Mouse (Mus musculus): ENCODE data around the gene Gm4858. TPM values are rescaled to one million over a fixed set of nuclear protein-coding genes. Genes with fewer than 3 reads are reported as not detected.
"Not testable (repeated sequence)": the region's sequence is repeated elsewhere in the genome, so short reads cannot be mapped to it uniquely, and the experiment has no call there.

Gm4858 gene
- polyA plus RNA-seq (2016; fragmentation: Nextera tagmentation; extraction: Ambion mirVana): not detected in 2 replicates

DNA sequence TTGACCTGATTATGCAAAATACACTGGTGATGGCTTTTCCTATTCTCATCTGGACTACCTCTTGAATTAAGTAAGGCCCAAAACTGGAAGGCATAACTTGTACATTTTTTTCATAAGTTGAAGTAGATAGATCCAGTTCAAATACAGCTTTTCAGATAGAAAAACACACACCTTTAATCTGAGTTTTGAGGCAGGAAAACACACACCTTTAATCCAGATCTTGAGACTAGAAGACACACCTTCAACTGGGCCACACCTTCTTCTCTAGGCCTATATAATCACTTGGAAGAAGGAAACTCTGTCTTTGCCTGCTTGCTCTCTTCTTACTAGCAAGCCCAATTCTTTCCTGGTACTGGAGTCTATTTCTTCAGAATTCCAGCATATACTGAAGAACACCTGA is at the start of gene Gm4858:
Gm4858 (plus strand) TSS at position 301 of the 400 bp plus-strand sequence.
- H3K36me3 ChIP-seq (replicated peaks); H3K27ac ChIP-seq; H3K9me3 ChIP-seq; ATAC-seq (ENCODE audit: low FRiP score); H3K9ac ChIP-seq; H3K4me3 ChIP-seq (replicated peaks); H3K4me1 ChIP-seq; H3K4me2 ChIP-seq; H3K27me3 ChIP-seq: not testable (repeated sequence)

- Histone ChIP-seq H3K9me3 (no peaks in the 10 kb centered on the region), H3K27me3 (0 out of 2 replicates have a peak, but pooled peaks cover under 1% of the 10 kb centered on the region), H3K27ac (no peak within 1 kb of the TSS), H3K4me2 (no peak within 1 kb of the TSS), H3K36me3 (replicated peaks) (no peaks in the 10 kb centered on the region), H3K9ac (no peak within 1 kb of the TSS), H3K4me3 (replicated peaks) (no peak within 1 kb of the TSS), H3K4me1 (peaks cover 8% of the 10 kb centered on the region)
- whole genome bisulfite sequencing: 84% methylated on average over 2 of the region's 2 CpGs
- ATAC-seq (ENCODE audit: low FRiP score): no peak
These were observed 49.7 kb upstream of the Gm4858 start, which contains the start of gene Lce1m for GRCm38 (mm10) chr3:93018960-93019359. Lce1m (minus strand) TSS chr3:93019060.

DNA sequence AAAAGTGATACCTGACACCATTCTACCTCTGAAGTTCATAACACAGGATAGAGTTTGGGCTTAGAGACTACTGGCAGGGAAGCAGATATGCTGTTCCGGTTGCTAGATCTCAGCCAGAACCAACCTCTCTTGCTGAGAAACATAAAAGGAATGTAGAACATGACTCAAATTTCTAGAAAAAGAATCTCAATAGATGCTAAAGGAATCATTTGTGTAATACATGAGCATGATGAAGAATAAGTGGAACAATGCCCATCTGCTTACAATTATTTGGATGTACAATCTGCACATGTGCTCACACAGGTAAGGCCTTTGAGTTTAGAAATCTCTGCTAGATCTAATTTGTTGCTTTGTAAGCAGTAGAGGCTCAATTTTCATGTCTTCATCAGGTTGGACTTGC is 47.5 kb upstream of the Gm4858 start:
- Histone ChIP-seq H3K9me3 (no peaks in the 10 kb centered on the region), H3K27me3 (no peaks in the 10 kb centered on the region), H3K4me2 (no peak overlapping the region), H3K27ac (no peak overlapping the region), H3K9ac (no peak overlapping the region), H3K36me3 (replicated peaks) (no peaks in the 10 kb centered on the region), H3K4me3 (replicated peaks) (no peak overlapping the region), H3K4me1 (no peaks in the 10 kb centered on the region)
- ATAC-seq (ENCODE audit: low FRiP score): no peak
- 95% methylated on average over 1 of the region's 1 CpGs for WGBS

- H3K27me3 ChIP-seq: no peaks in the 10 kb centered on the region
- no peak overlapping the region for H3K27ac ChIP-seq
- no peak overlapping the region for H3K4me2 ChIP-seq
- no peak overlapping the region for H3K9ac ChIP-seq
- H3K4me1 ChIP-seq: no peaks in the 10 kb centered on the region
- H3K4me3 ChIP-seq (replicated peaks): no peak overlapping the region
- ATAC-seq (ENCODE audit: low FRiP score): no peak
- H3K36me3 ChIP-seq (replicated peaks): no peaks in the 10 kb centered on the region
- no peaks in the 10 kb centered on the region for H3K9me3 ChIP-seq
- WGBS: 85% methylated on average over 3 of the region's 3 CpGs
These were observed 45.0 kb upstream of the Gm4858 start for GRCm38 (mm10) chr3:93023411-93024184.

- H3K36me3 ChIP-seq (replicated peaks): no peaks in the 10 kb centered on the region
- no peak overlapping the region for H3K4me3 ChIP-seq (replicated peaks)
- H3K27ac ChIP-seq: no peak overlapping the region
- ATAC-seq (ENCODE audit: low FRiP score): no peak
- H3K4me1 ChIP-seq: no peaks in the 10 kb centered on the region
- no peak overlapping the region for H3K9ac ChIP-seq
- 80% methylated on average over 2 of the region's 2 CpGs for WGBS
- H3K4me2 ChIP-seq: no peak overlapping the region
- H3K27me3 ChIP-seq: no peaks in the 10 kb centered on the region
- H3K9me3 ChIP-seq: no peaks in the 10 kb centered on the region
These were observed 43.1 kb upstream of the Gm4858 start for GRCm38 (mm10) chr3:93025486-93025885.

GRCm38 (mm10) chr3:93031450-93031849 is 37.2 kb upstream of the Gm4858 start:
- Histone ChIP-seq H3K27ac (no peak overlapping the region), H3K27me3 (no peaks in the 10 kb centered on the region), H3K4me1 (no peaks in the 10 kb centered on the region), H3K4me3 (replicated peaks) (no peak overlapping the region), H3K4me2 (no peak overlapping the region), H3K9me3 (no peaks in the 10 kb centered on the region), H3K36me3 (replicated peaks) (no peaks in the 10 kb centered on the region), H3K9ac (no peak overlapping the region)
- ATAC-seq (ENCODE audit: low FRiP score): peak; percentile 81; the same call in 1 of the 2 replicates
- WGBS: 50% methylated on average over 5 of the region's 5 CpGs

- H3K9me3 ChIP-seq: no peaks in the 10 kb centered on the region
- no peaks in the 10 kb centered on the region for H3K27me3 ChIP-seq
- H3K27ac ChIP-seq: no peak overlapping the region
- 82% methylated on average over 1 of the region's 1 CpGs for WGBS
- H3K9ac ChIP-seq: no peak overlapping the region
- H3K4me1 ChIP-seq: no peaks in the 10 kb centered on the region
- no peaks in the 10 kb centered on the region for H3K36me3 ChIP-seq (replicated peaks)
- no peak for ATAC-seq (ENCODE audit: low FRiP score)
- H3K4me2 ChIP-seq: no peak overlapping the region
- no peak overlapping the region for H3K4me3 ChIP-seq (replicated peaks)
These were observed 18.4 kb upstream of the Gm4858 start for GRCm38 (mm10) chr3:93050182-93050581.

DNA sequence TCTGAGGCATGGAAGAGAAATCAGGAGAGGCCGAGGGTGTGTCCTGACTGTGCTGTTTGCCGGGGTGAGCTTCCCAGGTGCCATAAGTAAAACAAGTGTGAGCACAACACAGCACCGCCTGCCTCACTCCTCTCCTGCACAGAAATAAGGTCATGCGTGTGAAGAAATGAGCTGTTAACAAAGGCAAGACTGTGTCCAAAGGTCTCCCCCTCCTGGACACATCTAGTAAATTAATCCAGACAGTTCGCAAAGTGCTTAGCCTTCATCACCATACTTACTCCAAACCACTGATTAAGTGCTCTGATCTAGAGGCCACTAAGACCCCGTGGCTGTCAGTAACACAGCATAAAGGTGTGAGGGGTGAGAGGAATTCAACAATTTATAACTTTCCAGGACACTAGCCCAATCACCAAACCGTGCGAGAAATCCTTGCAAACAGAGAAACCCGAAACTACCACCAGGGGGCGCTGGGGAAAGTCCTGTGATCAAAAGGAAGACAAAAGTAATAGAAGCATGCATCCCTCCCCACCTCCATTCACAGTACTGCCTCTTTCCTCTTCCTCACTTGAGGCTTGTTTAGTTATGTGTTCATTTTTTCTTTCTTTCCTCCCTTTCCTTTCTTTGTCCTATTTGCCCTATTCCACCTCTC is 15.7 kb upstream of the Gm4858 start:
- WGBS: 54% methylated on average over 10 of the region's 10 CpGs

DNA sequence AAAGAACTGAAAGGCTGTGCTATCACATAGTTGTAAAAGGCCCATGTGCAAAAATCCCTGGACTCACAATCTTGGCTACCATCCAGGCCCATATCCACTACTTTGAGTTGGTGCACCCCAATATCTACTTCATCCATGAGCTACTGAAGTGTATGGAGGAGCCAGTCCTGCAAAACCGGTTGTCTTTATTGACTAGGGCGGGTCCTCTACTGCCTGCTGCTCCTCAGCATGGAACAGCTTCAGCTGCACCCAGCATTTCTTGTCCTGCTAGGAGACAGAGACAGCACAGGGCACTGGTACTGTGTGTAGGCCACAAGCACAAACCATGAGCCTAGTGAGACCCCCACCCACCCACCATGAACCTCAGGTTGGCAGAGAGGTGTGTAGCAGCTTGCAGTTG is 18.0 kb downstream of the Gm4858 start:
- Histone ChIP-seq H3K4me3 (replicated peaks) (no peak overlapping the region), H3K4me2 (no peak overlapping the region), H3K27ac (no peak overlapping the region), H3K9me3 (no peaks in the 10 kb centered on the region), H3K9ac (no peak overlapping the region), H3K4me1 (no peaks in the 10 kb centered on the region), H3K27me3 (no peaks in the 10 kb centered on the region), H3K36me3 (replicated peaks) (no peaks in the 10 kb centered on the region)
- ATAC-seq (ENCODE audit: low FRiP score): no peak
- 91% methylated on average over 2 of the region's 2 CpGs for WGBS

More for the DNA sequence above, 15.7 kb upstream of the Gm4858 start:
- H3K27ac ChIP-seq: no peak overlapping the region
- H3K9me3 ChIP-seq: no peaks in the 10 kb centered on the region
- no peaks in the 10 kb centered on the region for H3K36me3 ChIP-seq (replicated peaks)
- no peaks in the 10 kb centered on the region for H3K4me1 ChIP-seq
- no peak overlapping the region for H3K4me3 ChIP-seq (replicated peaks)
- ATAC-seq (ENCODE audit: low FRiP score): no peak
- no peak overlapping the region for H3K9ac ChIP-seq
- no peak overlapping the region for H3K4me2 ChIP-seq
- no peaks in the 10 kb centered on the region for H3K27me3 ChIP-seq

GRCm38 (mm10) chr3:93093581-93093980 is 25.0 kb downstream of the Gm4858 start:
- not testable (repeated sequence) for H3K27me3 ChIP-seq; H3K4me1 ChIP-seq; H3K9ac ChIP-seq; H3K27ac ChIP-seq; H3K4me3 ChIP-seq (replicated peaks); ATAC-seq (ENCODE audit: low FRiP score); H3K36me3 ChIP-seq (replicated peaks); H3K9me3 ChIP-seq; H3K4me2 ChIP-seq
- 27% methylated on average over 1 of the region's 1 CpGs for WGBS

- Histone ChIP-seq H3K4me1 (no peaks in the 10 kb centered on the region), H3K9me3 (no peaks in the 10 kb centered on the region), H3K27ac (no peak overlapping the region), H3K9ac (no peak overlapping the region), H3K4me3 (replicated peaks) (no peak overlapping the region), H3K36me3 (replicated peaks) (no peaks in the 10 kb centered on the region), H3K27me3 (no peaks in the 10 kb centered on the region), H3K4me2 (no peak overlapping the region)
- 88% methylated on average over 2 of the region's 2 CpGs for WGBS
- no peak for ATAC-seq (ENCODE audit: low FRiP score)
These were observed 27.8 kb downstream of the Gm4858 start for GRCm38 (mm10) chr3:93096447-93096846.

DNA sequence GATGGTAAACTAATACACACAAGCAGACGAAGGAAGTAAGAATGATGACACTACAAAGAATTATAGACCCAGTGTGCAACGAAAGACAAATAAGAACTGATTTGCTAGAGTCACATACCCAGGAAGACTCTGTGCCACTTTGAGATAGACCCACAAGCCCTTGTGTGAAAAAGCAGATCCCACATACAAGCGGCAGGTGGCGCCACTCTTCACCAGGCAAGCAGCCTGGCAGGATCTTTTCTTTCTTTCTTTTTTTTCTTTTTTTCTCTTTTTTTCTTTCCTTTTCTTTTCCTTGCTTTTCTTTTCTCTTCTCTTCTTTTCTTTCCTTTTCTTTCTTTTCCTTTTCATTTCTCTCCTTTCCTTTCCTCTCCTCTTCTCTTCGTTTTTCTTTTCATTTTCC is 43.0 kb downstream of the Gm4858 start:
- Histone ChIP-seq H3K27me3 (no peaks in the 10 kb centered on the region), H3K9ac (no peak overlapping the region), H3K4me2 (no peak overlapping the region), H3K36me3 (replicated peaks) (no peaks in the 10 kb centered on the region), H3K9me3 (no peaks in the 10 kb centered on the region), H3K4me3 (replicated peaks) (no peak overlapping the region), H3K27ac (no peak overlapping the region), H3K4me1 (no peaks in the 10 kb centered on the region)
- WGBS: 44% methylated on average over 5 of the region's 5 CpGs
- no peak for ATAC-seq (ENCODE audit: low FRiP score)

GRCm38 (mm10) chr3:93114481-93114880 is 45.9 kb downstream of the Gm4858 start:
- Histone ChIP-seq H3K9ac (no peak overlapping the region), H3K4me3 (replicated peaks) (no peak overlapping the region), H3K36me3 (replicated peaks) (no peaks in the 10 kb centered on the region), H3K4me1 (no peaks in the 10 kb centered on the region), H3K27ac (no peak overlapping the region), H3K9me3 (no peaks in the 10 kb centered on the region), H3K4me2 (no peak overlapping the region), H3K27me3 (no peaks in the 10 kb centered on the region)
- ATAC-seq (ENCODE audit: low FRiP score): no peak; the same call in 1 of the 2 replicates
- WGBS: 8% methylated on average over 2 of the region's 2 CpGs

Data from forebrain, embryonic 12.5 days (tissue).